Mouse (Mus musculus): ENCODE results near the gene Saa1. TPM values are rescaled to one million over a fixed set of nuclear protein-coding genes. Genes with fewer than 3 reads are reported as not detected.

Gene Saa1
- polyA plus RNA-seq (2017; shearing (Covaris generic)): not detected

GRCm38 (mm10) chr7:46742880-46743279 is at the start of gene Saa1:
Saa1 (minus strand) TSS chr7:46742980.

GRCm38 (mm10) chr7:46751490-46751889 is 8.7 kb upstream of the Saa1 start, which contains the start of gene Saa2:
Saa2 (plus strand) TSS chr7:46751790.

DNA sequence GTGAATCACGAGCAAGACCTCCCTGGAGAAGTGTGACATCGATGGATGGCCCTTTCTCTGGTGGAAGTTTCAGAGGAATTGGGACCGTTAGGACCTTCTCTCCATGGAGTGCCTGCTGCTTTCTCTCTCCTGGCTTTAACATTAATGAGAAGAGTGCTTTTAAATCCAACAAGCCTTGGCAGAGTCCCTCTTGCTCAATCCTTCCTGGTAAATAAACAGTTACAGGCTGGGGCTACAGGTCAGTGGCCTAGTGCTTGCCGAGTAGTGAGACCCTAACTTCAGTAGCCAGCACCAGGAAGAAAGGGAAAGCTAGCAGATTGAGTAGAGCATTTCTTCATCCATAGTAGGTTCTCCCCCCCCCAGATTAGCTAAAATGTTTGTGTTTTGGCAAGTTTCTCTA is 10.3 kb downstream of the Saa1 start, which contains the start of gene Saa4:
Gene Saa4 (minus strand): TSS at position 146 of the 400 bp plus-strand sequence.

GRCm38 (mm10) chr7:46715600-46715999 is 27.2 kb downstream of the Saa1 start, which contains the start of gene Saa3:
Saa3 (minus strand) TSS chr7:46715700.

DNA sequence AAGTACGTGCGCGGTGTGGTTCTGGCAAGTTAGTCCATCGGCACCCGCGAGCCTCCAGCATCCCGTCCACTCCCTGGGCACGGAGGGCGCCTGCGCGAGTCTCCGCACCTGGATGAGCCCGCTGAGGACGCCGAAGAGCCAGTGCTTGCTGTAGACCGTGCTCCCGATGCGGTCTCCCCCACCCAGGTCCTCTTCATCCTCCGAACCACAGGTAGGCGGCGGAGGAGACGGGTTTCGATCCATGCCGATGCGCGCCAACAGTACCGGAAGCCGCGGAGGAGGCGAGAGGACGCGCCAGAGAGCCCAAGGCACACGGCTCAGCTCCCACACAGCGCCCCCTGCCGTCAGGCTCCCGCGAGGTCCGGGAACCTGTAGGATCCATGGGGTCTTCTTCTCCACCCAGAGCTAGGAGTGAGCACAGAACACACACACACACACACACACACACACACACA is 32.4 kb downstream of the Saa1 start, which contains the start of gene Saal1:
Gene Saal1 (minus strand): TSS at position 291 of the 455 bp plus-strand sequence.

Other genes with a start within 250 kb of the Saa1 start
- 22.1 TPM for gene Sergef, start 103.2 kb downstream of the Saa1 start, polyA plus RNA-seq (2017; shearing (Covaris generic))
- not detected for gene Tph1, start 70.4 kb downstream of the Saa1 start, polyA plus RNA-seq (2017; shearing (Covaris generic))
- gene Saal1, start 32.3 kb downstream of the Saa1 start, polyA plus RNA-seq (2017; shearing (Covaris generic)): 23.4 TPM
- gene Saa3, start 27.3 kb downstream of the Saa1 start, polyA plus RNA-seq (2017; shearing (Covaris generic)): not detected
- gene Saa4, start 10.4 kb downstream of the Saa1 start, polyA plus RNA-seq (2017; shearing (Covaris generic)): not detected
- gene Saa2, start 8.8 kb upstream of the Saa1 start, polyA plus RNA-seq (2017; shearing (Covaris generic)): not detected
- 37.9 TPM for gene Hps5, start 53.1 kb upstream of the Saa1 start, polyA plus RNA-seq (2017; shearing (Covaris generic))
- gene Gtf2h1, start 53.1 kb upstream of the Saa1 start, polyA plus RNA-seq (2017; shearing (Covaris generic)): 50.6 TPM
- 1,236 TPM for gene Ldha, start 98.5 kb upstream of the Saa1 start, polyA plus RNA-seq (2017; shearing (Covaris generic))
- not detected for gene Ldhc, start 118.2 kb upstream of the Saa1 start, polyA plus RNA-seq (2017; shearing (Covaris generic))
- 158 TPM for gene Tsg101, start 177.0 kb upstream of the Saa1 start, polyA plus RNA-seq (2017; shearing (Covaris generic))
- 9.8 TPM for gene Uevld, start 215.5 kb upstream of the Saa1 start, polyA plus RNA-seq (2017; shearing (Covaris generic))
- gene Gm9999, start 240.6 kb upstream of the Saa1 start, polyA plus RNA-seq (2017; shearing (Covaris generic)): not detected